Mouse (Mus musculus): Measurements from ENCODE around the gene Mecr.

Mecr gene

DNA sequence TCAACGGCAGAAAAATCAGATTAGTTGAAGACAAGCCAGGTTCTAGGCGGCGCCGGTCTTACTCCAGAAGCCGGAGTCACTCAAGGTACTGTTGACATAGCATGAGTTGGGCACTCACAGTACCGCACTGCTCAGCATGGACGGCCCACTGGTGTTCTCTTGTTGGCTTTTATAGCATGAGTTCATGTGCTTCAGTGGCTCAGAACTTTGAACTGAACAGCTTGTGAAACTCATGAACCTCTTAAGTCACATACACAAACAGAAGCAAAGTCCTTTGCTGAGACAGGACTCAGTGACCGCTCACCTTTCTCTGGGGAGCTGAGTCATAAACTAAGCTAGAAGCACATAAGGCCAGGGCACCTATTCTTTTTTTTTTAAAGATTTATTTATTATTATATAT lies 54.5 kb downstream of the Mecr start:
- no peak for DNase-seq

GRCm38 (mm10) chr4:131898503-131899179 lies 55.4 kb downstream of the Mecr start:
- DNase-seq: no peak

DNA sequence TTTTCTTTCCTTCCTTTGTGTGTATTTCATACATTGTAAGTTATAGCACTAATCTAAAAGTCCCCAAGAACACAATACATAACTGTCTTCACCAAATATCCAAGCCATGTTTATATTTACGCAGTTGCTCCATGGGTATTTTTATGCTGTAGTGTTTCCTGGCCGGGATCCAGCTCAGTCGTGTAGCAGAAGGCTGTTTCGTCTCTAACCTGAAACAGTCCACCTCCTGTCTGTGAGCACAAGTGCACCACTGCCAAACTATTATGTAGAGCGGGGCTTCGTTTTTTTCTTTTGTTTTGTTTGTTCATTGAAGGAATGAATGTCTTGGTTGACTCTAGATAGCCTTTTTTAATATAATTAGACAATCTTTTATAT lies 55.9 kb downstream of the Mecr start:
- no peak for DNase-seq

GRCm38 (mm10) chr4:131901090-131901489 lies 57.8 kb downstream of the Mecr start:
- DNase-seq: no peak

DNA sequence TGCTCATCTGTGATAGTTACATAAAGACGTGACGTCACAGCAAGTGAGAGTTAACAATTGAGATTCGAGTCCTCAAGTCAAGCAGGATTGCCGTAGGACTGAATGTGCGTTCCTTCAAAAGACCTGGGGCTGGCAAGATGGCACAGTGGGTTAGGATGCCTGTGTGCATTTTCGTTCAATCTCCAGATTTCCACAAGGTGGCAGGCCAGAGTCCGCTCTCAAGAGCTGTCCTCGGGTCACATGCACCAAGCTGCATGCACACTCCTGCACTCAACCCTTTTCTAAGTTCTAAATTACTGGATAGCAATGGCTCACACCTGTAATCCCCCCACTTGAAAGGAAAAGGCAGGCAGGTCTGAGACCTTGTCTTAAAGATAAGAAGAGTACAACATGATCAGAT lies 61.2 kb downstream of the Mecr start:
- peak; percentile 37 to 38 for DNase-seq

- DNase-seq: no peak
Observed at GRCm38 (mm10) chr4:131906423-131906822, 63.2 kb downstream of the Mecr start.

- DNase-seq: peak; percentile 53 to 63
Observed at GRCm38 (mm10) chr4:131907912-131908311, 64.6 kb downstream of the Mecr start.

GRCm38 (mm10) chr4:131910237-131910994 lies 67.1 kb downstream of the Mecr start:
- DNase-seq: peak in 1 of 2 experiments; percentile 46

GRCm38 (mm10) chr4:131911521-131911920 lies 68.3 kb downstream of the Mecr start:
- no peak for DNase-seq

DNA sequence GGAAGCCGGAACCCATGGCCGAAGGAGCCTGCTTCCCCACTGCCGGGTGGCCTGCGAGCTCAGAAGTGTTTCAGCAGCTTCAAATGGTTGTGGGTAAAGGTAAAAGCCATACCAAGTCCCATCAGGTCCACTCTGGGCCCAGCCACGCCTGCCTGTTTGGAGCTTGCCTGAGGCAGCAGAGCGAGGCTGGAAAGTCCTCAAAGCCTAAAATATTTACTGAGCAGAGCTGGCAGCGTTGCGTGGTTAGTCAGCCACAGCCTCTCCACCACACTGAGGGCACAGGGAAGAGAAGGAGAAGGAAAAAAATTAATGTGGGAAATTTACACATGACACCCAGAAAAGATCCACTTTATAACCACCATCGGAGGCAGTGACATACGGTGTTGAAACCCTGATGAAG lies 70.3 kb downstream of the Mecr start:
- DNase-seq: no peak

DNA sequence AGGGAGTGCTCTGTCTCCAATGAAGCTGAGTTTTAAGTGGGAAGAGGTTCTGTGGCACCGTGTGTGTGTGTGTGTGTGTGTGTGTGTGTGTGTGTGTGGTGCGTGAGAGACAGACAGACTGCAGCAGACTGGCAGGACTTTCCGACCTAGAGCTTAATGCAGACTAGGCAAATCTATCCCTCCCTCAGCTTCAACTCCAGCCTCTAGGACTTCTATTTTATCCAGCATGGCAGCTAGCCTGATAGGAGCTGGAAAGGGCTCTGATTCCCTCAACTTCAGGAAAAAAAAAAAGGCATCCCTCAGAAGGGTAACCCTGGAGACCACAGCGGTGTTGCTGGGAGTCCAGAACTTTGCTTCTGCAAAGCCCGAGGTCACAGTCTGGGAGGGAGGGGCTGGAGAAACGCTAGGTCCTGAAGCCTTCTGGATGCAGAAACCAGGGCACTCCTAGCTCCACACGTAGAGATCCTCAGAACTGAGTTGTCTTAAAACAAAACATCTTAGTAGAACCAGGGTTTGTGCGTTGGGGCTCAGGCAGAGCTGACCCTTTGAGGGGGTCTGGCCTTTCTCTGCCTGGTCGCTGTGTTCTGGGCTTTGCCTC lies 70.9 kb downstream of the Mecr start:
- no peak for DNase-seq

DNA sequence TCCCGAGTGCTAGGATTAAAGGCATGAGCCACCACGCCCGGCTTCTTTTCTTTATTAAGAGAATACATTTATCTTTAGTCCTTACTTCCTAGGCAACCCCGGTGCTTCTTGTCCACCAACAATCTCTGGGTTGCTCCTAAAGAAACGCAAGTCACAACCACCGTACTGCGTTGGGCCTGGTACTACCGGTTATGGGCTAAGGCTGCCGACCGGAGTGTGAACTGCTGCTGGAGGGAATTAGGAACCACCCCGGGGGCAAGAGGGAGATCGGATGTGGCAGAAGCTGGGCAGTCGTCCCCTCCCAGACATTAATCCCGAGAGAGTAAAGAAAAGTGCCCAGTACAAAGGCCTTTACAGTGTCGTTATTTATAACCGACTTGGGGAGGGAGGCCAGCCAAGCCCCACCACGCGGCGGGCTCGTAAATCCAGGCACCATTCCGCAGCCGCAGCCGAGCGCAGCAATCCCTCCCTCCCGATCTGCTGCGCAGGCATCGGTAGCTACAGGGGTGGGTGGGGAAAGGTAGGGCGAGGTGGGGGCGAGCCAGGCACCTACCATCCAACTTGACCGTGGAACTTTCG lies 71.7 kb downstream of the Mecr start:
- DNase-seq: peak in 1 of 2 experiments; percentile 14

- no peak for DNase-seq
Observed at GRCm38 (mm10) chr4:131915821-131916328, 72.6 kb downstream of the Mecr start.

DNA sequence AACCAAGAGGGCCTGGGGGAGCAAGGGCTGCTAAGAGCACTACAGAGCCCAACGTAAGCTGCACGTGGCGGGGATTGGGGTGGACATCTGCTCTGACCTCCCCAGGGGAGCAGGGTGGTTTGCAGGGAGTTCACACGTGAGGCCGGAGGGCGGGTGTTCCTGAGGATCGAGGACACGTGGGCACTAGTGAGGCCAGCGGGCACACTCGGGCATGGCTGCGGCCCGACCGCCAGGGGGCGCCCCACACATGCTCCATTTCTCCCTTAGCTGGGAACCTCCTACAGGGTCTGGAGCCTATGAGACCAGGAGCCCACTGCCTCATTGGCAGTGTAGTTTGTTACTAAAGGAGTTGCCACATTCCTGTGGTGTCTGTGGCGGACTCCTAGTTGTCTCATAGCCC lies 73.2 kb downstream of the Mecr start:
- peak; percentile 88 to 89 for DNase-seq

DNA sequence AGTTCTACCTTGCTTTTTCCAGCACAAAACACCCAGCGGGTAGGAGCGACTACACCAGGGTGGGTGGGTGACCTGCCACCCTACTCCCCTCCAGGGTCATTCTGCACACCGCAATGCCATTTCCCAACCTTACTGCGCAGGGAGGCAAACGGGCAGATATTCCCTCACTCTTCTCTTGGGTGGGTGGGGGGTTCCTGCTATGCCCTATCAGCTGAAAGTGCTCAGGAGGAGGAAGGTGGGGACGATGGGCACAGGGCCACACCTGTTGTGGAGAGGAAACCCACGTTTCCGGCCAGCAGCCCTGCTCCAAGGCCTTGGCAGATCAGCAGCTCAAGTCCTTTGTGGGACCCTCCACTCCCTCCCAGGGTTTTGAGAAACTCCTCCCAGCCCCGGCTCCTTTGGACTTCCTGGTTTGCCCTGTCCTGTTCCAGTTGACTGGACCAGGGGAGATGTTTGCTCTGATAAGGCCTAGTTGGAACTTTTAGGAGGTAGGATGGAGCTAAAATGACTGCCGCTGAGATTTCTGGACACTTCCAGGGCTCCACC lies 73.8 kb downstream of the Mecr start:
- DNase-seq: no peak

Data from B cell, adult 2 months (primary cell).